8 mouse cellular contexts compared by ENCODE assay signal in the genomic region with DNA sequence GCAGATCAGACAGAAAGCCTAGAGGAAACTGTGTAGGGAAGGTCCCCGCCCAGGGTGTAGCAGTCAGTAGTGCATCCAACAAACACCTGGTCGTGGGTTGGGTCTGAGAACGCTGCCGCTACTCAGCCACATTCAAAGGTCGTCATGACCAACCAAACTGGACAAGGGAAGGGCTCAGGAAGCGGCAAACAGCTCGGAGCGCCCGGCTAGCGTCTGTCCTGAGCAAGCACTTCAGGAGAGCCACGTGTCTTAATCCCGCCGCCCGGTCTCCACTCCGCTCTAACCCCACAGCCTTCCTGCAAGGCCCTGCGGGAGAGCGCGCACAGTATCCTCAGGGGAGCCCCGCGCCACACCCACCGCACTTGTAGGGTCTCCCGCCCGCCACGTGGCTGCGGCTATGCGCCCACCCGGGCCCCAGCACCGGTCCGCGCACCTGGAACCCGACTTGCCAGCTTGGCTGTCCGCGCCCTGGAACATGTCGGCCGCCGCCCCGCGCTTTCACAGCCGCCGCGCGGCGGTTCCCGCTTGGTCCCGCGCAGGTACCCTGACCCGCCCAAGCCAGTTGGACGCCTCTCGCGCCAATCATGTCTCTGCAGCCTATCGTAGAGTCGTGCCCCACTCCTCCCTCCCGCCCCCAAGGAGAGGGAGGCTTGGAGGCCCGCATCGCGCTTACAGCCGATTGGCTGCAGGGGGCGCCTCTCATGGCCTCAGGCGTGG. TPM values are rescaled to one million over a fixed set of nuclear protein-coding genes. Genes with fewer than 3 reads are reported as not detected.
DNase-seq lines count a peak whose midpoint lies in the region; ATAC-seq and TF ChIP-seq lines count a peak whose summit lies in the region.

Gene Jpt2 (minus strand): TSS at position 555 of the 717 bp plus-strand sequence.

- peaks cover 3% of the 10 kb centered on the region for H3K4me1 ChIP-seq in ES-Bruce4 (ENCODE audit: control insufficient read depth, insufficient read depth, low read length)
- H3K4me1 ChIP-seq in forebrain, embryonic 11.5 days (replicated peaks; ENCODE audit: control insufficient read depth, insufficient read depth, low read length) = peaks cover 7% of the 10 kb centered on the region; the same call in 1 of the 2 replicates
- peaks cover 20% of the 10 kb centered on the region for H3K4me1 ChIP-seq in liver, embryonic 16.5 days (ENCODE audit: control insufficient read depth, low read depth, low read length)
- H3K4me1 ChIP-seq in neural tube, embryonic 12.5 days = peaks cover 12% of the 10 kb centered on the region
- H3K4me1 ChIP-seq in stomach, postnatal 0 days (replicated peaks; ENCODE audit: control insufficient read depth, insufficient read depth) = no peaks in the 10 kb centered on the region

- H3K27me3 ChIP-seq in ES-Bruce4 (ENCODE audit: control insufficient read depth, insufficient read depth, low read length, poor library complexity, severe bottlenecking) = no peaks in the 10 kb centered on the region
- H3K27me3 ChIP-seq in forebrain, embryonic 11.5 days (ENCODE audit: control insufficient read depth, insufficient read depth, low read length) = no peaks in the 10 kb centered on the region
- H3K27me3 ChIP-seq in liver, embryonic 16.5 days (ENCODE audit: control insufficient read depth, insufficient read depth, low read depth, low read length) = no peaks in the 10 kb centered on the region
- H3K27me3 ChIP-seq in neural tube, embryonic 12.5 days (replicated peaks) = no peaks in the 10 kb centered on the region
- no peaks in the 10 kb centered on the region for H3K27me3 ChIP-seq in stomach, postnatal 0 days (ENCODE audit: control insufficient read depth, insufficient read depth, low read length)

- H3K27ac ChIP-seq in ES-Bruce4 (ENCODE audit: insufficient read depth, low read length) = peak within 1 kb of the TSS; percentile 33
- H3K27ac ChIP-seq in forebrain, embryonic 11.5 days (ENCODE audit: low read depth, low read length) = peak within 1 kb of the TSS; percentile 77
- peak within 1 kb of the TSS; percentile 71 for H3K27ac ChIP-seq in liver, embryonic 16.5 days (ENCODE audit: low read length)
- peak within 1 kb of the TSS; percentile 32; the same call in 1 of the 2 replicates for H3K27ac ChIP-seq in neural tube, embryonic 12.5 days
- peak within 1 kb of the TSS; percentile 87 for H3K27ac ChIP-seq in stomach, postnatal 0 days (replicated peaks)

- ATAC-seq in forebrain, embryonic 11.5 days (replicated peaks; ENCODE audit: low FRiP score) = peak; percentile 100
- ATAC-seq in liver, embryonic 16.5 days (ENCODE audit: low read depth) = peak; percentile 99
- ATAC-seq in neural tube, embryonic 12.5 days (ENCODE audit: low FRiP score, low read depth) = peak; percentile 100
- ATAC-seq in stomach, postnatal 0 days (ENCODE audit: low FRiP score, low TSS enrichment) = peak; percentile 100

- peak within 1 kb of the TSS; percentile 92 for H3K4me3 ChIP-seq in ES-Bruce4 (ENCODE audit: low read depth, low read length)
- peak within 1 kb of the TSS; percentile 83 for H3K4me3 ChIP-seq in forebrain, embryonic 11.5 days (ENCODE audit: low read depth, low read length)
- H3K4me3 ChIP-seq in liver, embryonic 16.5 days (ENCODE audit: low read depth, low read length) = peak within 1 kb of the TSS; percentile 82
- H3K4me3 ChIP-seq in neural tube, embryonic 12.5 days = peak within 1 kb of the TSS; percentile 74
- H3K4me3 ChIP-seq in stomach, postnatal 0 days (ENCODE audit: low read depth, low read length) = peak within 1 kb of the TSS; percentile 92

- intact Hi-C loops in heart, postnatal 10 days (cut with DNase I) = loop anchor here (5.0 kb wide), 1 partner anchor 52 kb away; no protein-coding TSS in a partner anchor

- H3K9ac ChIP-seq in ES-Bruce4 (ENCODE audit: low read depth, poor library complexity, severe bottlenecking) = peak within 1 kb of the TSS; percentile 89
- H3K9ac ChIP-seq in forebrain, embryonic 11.5 days (ENCODE audit: low read length) = peak within 1 kb of the TSS; percentile 93
- H3K9ac ChIP-seq in liver, embryonic 16.5 days (ENCODE audit: low read depth, low read length) = peak within 1 kb of the TSS; percentile 85
- peak within 1 kb of the TSS; percentile 68 for H3K9ac ChIP-seq in neural tube, embryonic 12.5 days
- peak within 1 kb of the TSS; percentile 82 for H3K9ac ChIP-seq in stomach, postnatal 0 days (ENCODE audit: low read length)

- TF ChIP-seq CTCF in ES-Bruce4 (IDR thresholded peaks at IDR 0.05; ENCODE audit: low read depth, low read length) = no peak
- TF ChIP-seq CTCF in stomach, postnatal 0 days (IDR thresholded peaks at IDR 0.05; ENCODE audit: low read depth) = peak; percentile 76

- 0 out of 2 replicates have a peak, but pooled peaks have one; percentile 9 for TF ChIP-seq EP300 in ES-Bruce4 (IDR thresholded peaks at IDR 0.05; ENCODE audit: insufficient read depth, low read depth, low read length)
- TF ChIP-seq EP300 in stomach, postnatal 0 days (optimal IDR thresholded peaks at IDR 0.05) = no peak

- TF ChIP-seq POLR2A in ES-Bruce4 (IDR thresholded peaks at IDR 0.05; ENCODE audit: insufficient read depth, low read length) = no peak

- H3K9me3 ChIP-seq in ES-Bruce4 (replicated peaks; ENCODE audit: control insufficient read depth, insufficient read depth, low read length, poor library complexity, severe bottlenecking) = no peaks in the 10 kb centered on the region
- no peaks in the 10 kb centered on the region for H3K9me3 ChIP-seq in forebrain, embryonic 11.5 days (ENCODE audit: control insufficient read depth, low read length)
- no peaks in the 10 kb centered on the region for H3K9me3 ChIP-seq in liver, embryonic 16.5 days (replicated peaks; ENCODE audit: control insufficient read depth, low read length)
- no peaks in the 10 kb centered on the region for H3K9me3 ChIP-seq in neural tube, embryonic 12.5 days
- H3K9me3 ChIP-seq in stomach, postnatal 0 days (ENCODE audit: control insufficient read depth, low read length) = no peaks in the 10 kb centered on the region

- WGBS in forebrain, embryonic 11.5 days = under 1% methylated on average over 59 of the region's 59 CpGs
- under 1% methylated on average over 59 of the region's 59 CpGs for WGBS in large intestine, adult 2 months
- WGBS in liver, embryonic 16.5 days (ENCODE audit: insufficient replicate concordance) = 0% methylated on average over 59 of the region's 59 CpGs
- under 1% methylated on average over 59 of the region's 59 CpGs for WGBS in neural tube, embryonic 12.5 days
- under 1% methylated on average over 43 of the region's 59 CpGs for WGBS in stomach, postnatal 0 days

- peak; percentile 96 for DNase-seq in c-Kit-positive CD71-positive TER-119-negative erythroid progenitor cells, embryonic 14.5 days (ENCODE audit: low read depth)
- DNase-seq in forebrain, embryonic 11.5 days (ENCODE audit: low spot score) = peak; percentile 100
- peak; percentile 98 for DNase-seq in heart, postnatal 10 days
- no peak for DNase-seq in large intestine, adult 2 months (ENCODE audit: low read depth, low spot score)
- DNase-seq in stomach, postnatal 0 days (ENCODE audit: low spot score) = peak; percentile 99

- peaks cover 44% of the 10 kb centered on the region for H3K36me3 ChIP-seq in ES-Bruce4 (ENCODE audit: control insufficient read depth, insufficient read depth, low read length, poor library complexity, severe bottlenecking)
- peaks cover 2% of the 10 kb centered on the region; the same call in 1 of the 2 replicates for H3K36me3 ChIP-seq in forebrain, embryonic 11.5 days (ENCODE audit: control insufficient read depth, insufficient read depth, low read length)
- H3K36me3 ChIP-seq in liver, embryonic 16.5 days (ENCODE audit: control insufficient read depth, insufficient read depth) = peaks cover 36% of the 10 kb centered on the region
- peaks cover 41% of the 10 kb centered on the region for H3K36me3 ChIP-seq in neural tube, embryonic 12.5 days
- peaks cover 19% of the 10 kb centered on the region for H3K36me3 ChIP-seq in stomach, postnatal 0 days (ENCODE audit: control insufficient read depth, insufficient read depth, low read length)

- peak within 1 kb of the TSS; percentile 50 for H3K4me2 ChIP-seq in forebrain, embryonic 11.5 days (ENCODE audit: low read depth, low read length, severe bottlenecking)
- H3K4me2 ChIP-seq in liver, embryonic 16.5 days (ENCODE audit: low read depth, low read length) = peak within 1 kb of the TSS; percentile 89
- H3K4me2 ChIP-seq in neural tube, embryonic 12.5 days (replicated peaks) = peak within 1 kb of the TSS; percentile 64
- H3K4me2 ChIP-seq in stomach, postnatal 0 days (replicated peaks; ENCODE audit: low read depth) = peak within 1 kb of the TSS; percentile 80

RNA-seq across cellular contexts. Expression of gene Jpt2, which starts in this region (rescaled TPM):
- 220 and 226 TPM in 2 replicates for polyA plus RNA-seq in ES-Bruce4 (2011; ENCODE audit: insufficient read depth, insufficient read length, low read depth, missing spikeins)
- 314 and 323 TPM in 2 replicates for polyA plus RNA-seq in forebrain, embryonic 11.5 days (2014; fragmentation: Nextera tagmentation; extraction: Ambion mirVana)
- 10 to 100 TPM; 19.4 to 22.9 TPM for total RNA-seq in heart, postnatal 10 days (2021)
- 35.4 and 42.4 TPM in 2 replicates for polyA plus RNA-seq in large intestine, adult 2 months (2012; rRNA removed)
- 52.6 and 53.6 TPM in 2 replicates for polyA plus RNA-seq in liver, embryonic 16.5 days (2015; fragmentation: Nextera tagmentation; extraction: Ambion mirVana)
- polyA plus RNA-seq in neural tube, embryonic 12.5 days (2016; fragmentation: Nextera tagmentation; extraction: Ambion mirVana) = 183 TPM in 2 replicates
- polyA plus RNA-seq in stomach, postnatal 0 days (2015; fragmentation: Nextera tagmentation; extraction: Ambion mirVana) = 51.8 and 53.9 TPM in 2 replicates

Comparison
In these comparisons a context has a peak if more than half of its experiments do, and no peak if none do; other contexts are left out.
1. H3K27ac ChIP-seq: peak in every context shown above with its lines; median percentile 87 in stomach, postnatal 0 days; 77 in forebrain, embryonic 11.5 days; 71 in liver, embryonic 16.5 days; 33 in ES-Bruce4; 32 in neural tube, embryonic 12.5 days.